Mouse (Mus musculus): Measurements from ENCODE around the gene Cdc73.
"Not testable (repeated sequence)": the region's sequence is repeated elsewhere in the genome, so short reads cannot be mapped to it uniquely, and the experiment has no call there.

The Cdc73 gene

GRCm38 (mm10) chr1:143664786-143665185 lies 37.9 kb downstream of the Cdc73 start:
- not testable (repeated sequence) for DNase-seq

DNA sequence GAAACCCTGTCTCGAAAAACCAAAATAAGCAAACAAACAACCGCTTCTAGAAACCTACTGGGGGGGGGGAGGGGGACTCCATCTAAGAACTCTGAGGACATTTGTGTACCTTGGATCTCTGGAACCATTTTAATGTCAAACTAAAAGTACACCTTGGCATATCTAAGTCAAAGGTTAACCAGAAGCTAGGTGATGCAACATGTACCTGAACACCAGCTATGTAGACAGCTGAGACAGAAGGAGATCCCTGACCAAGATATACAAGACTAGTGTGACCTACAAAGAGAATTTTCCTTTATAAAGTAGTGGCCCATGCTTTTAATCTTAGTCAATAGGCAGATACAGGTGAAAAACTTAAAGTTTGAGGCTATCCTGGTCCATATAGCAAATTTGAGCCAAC lies 39.5 kb downstream of the Cdc73 start:
- no peak for DNase-seq

- no peak for DNase-seq
Measured at GRCm38 (mm10) chr1:143653646-143654045, 49.0 kb downstream of the Cdc73 start.

DNA sequence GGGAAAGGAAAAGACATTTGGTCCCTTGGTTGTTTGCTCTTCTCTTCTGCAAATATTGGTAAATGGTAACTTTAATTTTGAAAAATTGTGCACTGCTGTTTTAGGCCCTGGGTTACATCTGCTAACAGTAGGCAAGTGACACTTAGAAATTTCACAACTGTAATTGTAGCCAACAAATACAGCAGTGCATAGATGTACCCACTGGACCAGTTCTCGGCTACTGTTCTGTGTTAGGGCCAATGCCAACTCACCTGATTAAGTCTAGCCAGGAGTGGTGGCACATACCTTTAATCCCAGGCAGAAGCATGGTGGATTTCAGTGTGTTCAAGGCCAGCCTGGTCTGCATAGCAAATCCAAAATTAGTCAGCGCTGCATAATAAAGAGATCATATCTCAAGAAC lies 52.4 kb downstream of the Cdc73 start:
- no peak for DNase-seq

DNA sequence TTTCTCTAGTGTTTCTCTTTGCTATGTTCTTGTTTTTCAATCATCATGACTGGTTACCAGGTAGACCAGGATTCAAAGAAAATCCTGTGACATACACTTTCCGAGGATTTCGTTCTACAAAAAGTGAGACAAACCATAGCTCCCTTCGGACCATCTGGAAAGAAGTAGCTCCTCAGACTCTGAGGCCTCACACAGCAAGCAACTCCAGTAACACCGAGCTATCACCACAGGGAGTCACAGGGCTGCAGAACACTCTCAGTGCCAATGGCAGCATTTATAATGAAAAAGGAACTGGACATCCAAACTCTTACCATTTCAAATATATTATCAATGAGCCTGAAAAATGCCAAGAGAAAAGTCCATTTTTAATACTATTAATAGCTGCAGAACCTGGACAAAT lies 56.5 kb downstream of the Cdc73 start:
- DNase-seq = no peak

GRCm38 (mm10) chr1:143645386-143645785 lies 57.3 kb downstream of the Cdc73 start:
- no peak for DNase-seq

- DNase-seq = no peak
Measured at GRCm38 (mm10) chr1:143644221-143644620, 58.5 kb downstream of the Cdc73 start.

DNA sequence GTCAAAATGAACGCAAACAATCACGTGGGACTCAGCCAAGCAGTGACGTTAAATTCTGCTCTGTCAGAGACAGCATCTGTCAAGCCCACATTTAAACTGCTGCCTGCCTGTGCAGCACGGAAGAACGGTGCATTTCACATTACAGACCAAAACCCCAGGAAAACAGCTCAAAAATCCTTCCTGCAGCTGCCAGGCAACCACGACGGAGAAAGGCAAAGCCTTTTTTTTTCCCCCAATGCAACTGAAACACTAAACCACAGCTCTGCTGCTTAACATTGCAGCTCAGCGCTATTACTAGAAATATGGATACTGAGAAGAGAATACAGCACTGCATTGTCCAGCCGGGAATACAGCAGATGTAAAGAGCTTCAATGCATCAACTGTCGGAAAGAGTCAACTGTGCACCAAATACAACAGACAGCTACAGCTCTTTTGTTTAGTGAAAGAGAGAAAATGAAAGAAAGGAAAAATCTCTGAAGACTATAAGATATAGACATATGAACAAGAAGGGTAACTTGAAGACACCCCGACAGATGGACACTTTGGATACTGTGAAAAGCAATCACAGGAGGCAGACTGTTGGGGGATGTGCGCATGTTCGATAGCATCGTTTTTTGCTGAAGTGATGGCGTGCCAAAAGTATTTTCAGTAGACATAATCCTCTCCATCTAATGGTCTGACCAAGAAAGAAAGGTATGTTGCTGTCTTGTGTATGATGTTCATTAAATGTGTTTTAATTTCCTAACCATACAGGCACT lies 61.9 kb downstream of the Cdc73 start, which contains the start of gene B3galt2:
TSS of gene B3galt2 (plus strand) at position 15 of the 758 bp plus-strand sequence.
- DNase-seq = peak; percentile 37

GRCm38 (mm10) chr1:143632854-143633587 lies 69.7 kb downstream of the Cdc73 start:
- DNase-seq = no peak

- DNase-seq = no peak
Measured at GRCm38 (mm10) chr1:143632361-143632760, 70.3 kb downstream of the Cdc73 start.

DNA sequence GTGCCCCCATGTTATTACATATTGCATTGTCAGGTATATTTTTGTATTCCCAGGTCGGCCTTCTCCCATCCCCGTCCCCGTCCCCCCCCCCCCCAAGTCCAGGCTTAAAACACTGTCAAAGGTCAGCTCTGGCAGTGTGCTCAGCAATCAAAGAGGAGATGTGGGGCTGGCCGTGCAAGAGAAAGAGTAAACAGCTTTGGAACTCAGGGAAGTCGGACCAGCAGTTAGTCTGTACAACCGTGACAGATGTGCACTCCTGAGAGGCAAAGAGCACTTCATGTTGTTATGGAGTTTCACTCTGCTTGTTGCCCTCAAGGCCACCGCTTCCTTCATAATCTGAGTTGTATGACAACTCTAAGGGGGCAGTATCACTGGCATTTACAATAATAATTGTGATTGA lies 71.4 kb downstream of the Cdc73 start:
- no peak for DNase-seq

GRCm38 (mm10) chr1:143622634-143623033 lies 80.1 kb downstream of the Cdc73 start:
- DNase-seq = no peak

- no peak for DNase-seq
Measured at GRCm38 (mm10) chr1:143621930-143622329, 80.8 kb downstream of the Cdc73 start.

GRCm38 (mm10) chr1:143619760-143620159 lies 82.9 kb downstream of the Cdc73 start:
- DNase-seq = no peak

DNA sequence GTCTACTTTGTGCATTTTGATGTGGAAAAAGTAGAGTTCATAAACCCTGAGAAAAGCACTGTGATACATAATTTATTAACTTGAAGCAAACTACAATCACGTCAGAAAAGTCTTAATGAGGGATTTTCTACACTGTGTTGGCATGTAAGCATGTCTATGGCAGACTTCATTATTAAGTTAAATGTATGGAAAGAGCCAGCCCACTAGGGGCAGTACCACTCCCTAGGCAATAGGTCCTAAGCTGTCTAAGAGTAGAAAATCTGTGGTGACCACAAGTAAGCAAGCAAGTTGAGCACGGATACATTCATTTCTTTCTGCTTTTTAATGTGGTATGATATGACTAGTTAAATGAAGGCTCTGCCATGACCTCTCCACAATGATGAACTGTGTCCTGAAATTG lies 89.8 kb downstream of the Cdc73 start:
- no peak for DNase-seq

- DNase-seq = no peak
Measured at GRCm38 (mm10) chr1:143608911-143609310, 93.8 kb downstream of the Cdc73 start.

DNA sequence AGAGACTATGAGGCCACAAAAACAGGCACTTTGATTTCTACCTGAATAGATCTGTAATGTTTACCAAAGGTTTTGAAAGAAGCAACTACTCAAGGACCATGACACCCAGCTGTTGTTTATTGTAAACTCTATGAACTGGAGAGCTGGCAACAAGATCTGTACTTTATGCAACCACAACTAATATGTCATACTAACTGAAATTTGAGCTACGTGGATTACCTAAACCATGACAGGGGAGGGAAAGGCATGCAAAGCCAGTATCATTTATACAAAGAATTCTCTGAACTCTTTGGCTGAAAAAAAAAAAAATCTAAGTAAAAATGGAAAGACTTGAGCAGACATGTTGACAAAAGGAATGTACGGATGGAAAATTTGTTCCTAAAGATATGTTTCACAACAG lies 105.8 kb downstream of the Cdc73 start:
- DNase-seq = no peak

GRCm38 (mm10) chr1:143576824-143577543 lies 125.7 kb downstream of the Cdc73 start:
- no peak for DNase-seq

- DNase-seq = no peak
Measured at GRCm38 (mm10) chr1:143558235-143558634, 144.5 kb downstream of the Cdc73 start.

- DNase-seq = no peak
Measured at GRCm38 (mm10) chr1:143555533-143555932, 147.2 kb downstream of the Cdc73 start.

- no peak for DNase-seq
Measured at GRCm38 (mm10) chr1:143554621-143555020, 148.1 kb downstream of the Cdc73 start.

All from thymus, postnatal 25 days (tissue).